Mouse (Mus musculus) adrenal gland, postnatal 4 days (tissue): ENCODE results near the gene 4930505A04Rik. TPM values are rescaled to one million over a fixed set of nuclear protein-coding genes. Genes with fewer than 3 reads are reported as not detected.
"Not testable (repeated sequence)": the region's sequence is repeated elsewhere in the genome, so short reads cannot be mapped to it uniquely, and the experiment has no call there.

Experiments used
- DNase-seq, 2 experiments: peaks; one replicate each; pipeline ENCODE4 v3.0.0; 2021 to 2022; ENCODE audit warnings: low spot score in 2 of 2, mixed read lengths in 2 of 2
- long read RNA-seq, 2 experiments: library from polyadenylated mRNA; stranded (forward); transcript quantifications; one replicate each; pipeline ENCODE4 v2.0.0; 2021
- total RNA-seq, 2 experiments: library from RNA; stranded (reverse); gene quantifications; 2 replicates each; pipeline ENCODE4 v1.2.3; 2021

Gene 4930505A04Rik
- total RNA-seq, result under 1 TPM in 1 of 2 experiments, not detected in 1; 0.34 TPM
- long read RNA-seq, experiment 1, result 0 reads
- long read RNA-seq, experiment 2, result 0 reads

GRCm38 (mm10) chr11:30471751-30472593, at the start of gene 4930505A04Rik:
TSS of gene 4930505A04Rik (minus strand) at chr11:30471827.
- peak; percentile 42 to 57 for DNase-seq

GRCm38 (mm10) chr11:30517133-30517532, 45.5 kb upstream of the 4930505A04Rik start:
- DNase-seq, result no peak

- DNase-seq, result no peak
Measured at GRCm38 (mm10) chr11:30508178-30508577, 36.6 kb upstream of the 4930505A04Rik start.

- no peak for DNase-seq
Measured at GRCm38 (mm10) chr11:30498738-30499355, 27.2 kb upstream of the 4930505A04Rik start.

- no peak for DNase-seq
Measured at GRCm38 (mm10) chr11:30497151-30497550, 25.5 kb upstream of the 4930505A04Rik start.

GRCm38 (mm10) chr11:30491515-30492260, 20.1 kb upstream of the 4930505A04Rik start:
- DNase-seq, result no peak

- DNase-seq, result no peak
Measured at GRCm38 (mm10) chr11:30488183-30488582, 16.6 kb upstream of the 4930505A04Rik start.

GRCm38 (mm10) chr11:30483286-30483685, 11.7 kb upstream of the 4930505A04Rik start:
- no peak for DNase-seq

- DNase-seq, result no peak
Measured at GRCm38 (mm10) chr11:30471187-30471586, 440 bp downstream of the 4930505A04Rik start.

- no peak for DNase-seq
Measured at GRCm38 (mm10) chr11:30454331-30454730, 17.3 kb downstream of the 4930505A04Rik start.

- no peak for DNase-seq
Measured at GRCm38 (mm10) chr11:30448126-30448525, 23.5 kb downstream of the 4930505A04Rik start.

GRCm38 (mm10) chr11:30447561-30447960, 24.1 kb downstream of the 4930505A04Rik start:
- no peak for DNase-seq

- not testable (repeated sequence) for DNase-seq
Measured at GRCm38 (mm10) chr11:30444192-30444905, 27.3 kb downstream of the 4930505A04Rik start.

- DNase-seq, result no peak
Measured at GRCm38 (mm10) chr11:30443746-30444145, 27.9 kb downstream of the 4930505A04Rik start.

- DNase-seq, result no peak
Measured at GRCm38 (mm10) chr11:30433256-30433950, 38.2 kb downstream of the 4930505A04Rik start.

GRCm38 (mm10) chr11:30405581-30405980, 66.0 kb downstream of the 4930505A04Rik start:
- no peak for DNase-seq

GRCm38 (mm10) chr11:30404619-30405200, 66.9 kb downstream of the 4930505A04Rik start:
- no peak for DNase-seq

- no peak for DNase-seq
Measured at GRCm38 (mm10) chr11:30394351-30394750, 77.3 kb downstream of the 4930505A04Rik start.

GRCm38 (mm10) chr11:30383076-30383475, 88.6 kb downstream of the 4930505A04Rik start:
- no peak for DNase-seq
